Mouse (Mus musculus): ENCODE measurements at regions not wholly inside any gene's neighbourhood (a gene's known extent, or its start where the extent isn't known, plus 50 kb on each side); places are given as distances from the start of the nearest gene placed in this dataset.

DNA sequence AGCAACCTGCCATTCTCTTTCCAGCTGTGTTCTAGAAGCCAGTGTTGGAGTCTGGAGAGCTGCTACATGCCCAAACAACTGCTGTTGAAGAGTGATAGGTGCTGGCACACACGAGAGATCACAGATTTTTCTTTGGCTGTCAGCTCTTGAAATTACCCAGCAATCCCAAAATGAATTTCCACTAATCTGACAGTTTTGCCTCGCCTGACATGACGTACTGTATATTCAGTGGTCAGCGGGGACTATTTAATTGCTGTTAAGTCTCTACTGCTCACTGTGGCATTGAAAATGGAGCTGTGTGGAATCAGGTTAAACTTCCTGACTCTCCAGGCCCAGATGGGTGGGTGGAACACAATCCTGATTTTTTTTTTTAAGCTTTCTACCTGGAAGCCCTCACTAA, 222.5 kb downstream of the Gm11011 start:
- intact Hi-C loops (cut with DNase I) = no loop called here
- DNase-seq (ENCODE audit: low spot score) = no peak

GRCm38 (mm10) chr2:169360272-169360671, 227.3 kb downstream of the Gm11011 start:
- no peak for DNase-seq (ENCODE audit: low spot score)
- intact Hi-C loops (cut with DNase I) = no loop called here

DNA sequence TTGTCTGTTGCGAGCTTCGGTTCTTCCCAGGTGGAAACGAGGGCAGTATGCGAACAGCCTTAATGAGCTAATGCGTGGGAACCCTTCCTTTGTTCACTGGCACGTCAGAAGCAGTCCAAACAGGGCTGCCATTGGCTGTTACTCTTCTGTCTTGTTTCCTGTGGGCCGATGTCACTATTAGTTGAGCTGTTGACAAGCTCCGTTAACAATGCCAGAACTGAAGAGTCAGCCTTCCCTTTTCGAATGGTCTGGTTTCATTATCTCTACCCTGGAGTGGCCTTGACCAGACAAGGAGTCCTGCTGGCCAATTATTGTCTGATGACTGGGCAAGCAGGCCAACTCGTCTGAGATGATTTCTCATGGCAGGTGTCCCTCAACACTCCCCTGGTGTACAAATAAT, 230.1 kb downstream of the Gm11011 start:
- intact Hi-C loops (cut with DNase I) = no loop called here
- no peak for DNase-seq (ENCODE audit: low spot score)

DNA sequence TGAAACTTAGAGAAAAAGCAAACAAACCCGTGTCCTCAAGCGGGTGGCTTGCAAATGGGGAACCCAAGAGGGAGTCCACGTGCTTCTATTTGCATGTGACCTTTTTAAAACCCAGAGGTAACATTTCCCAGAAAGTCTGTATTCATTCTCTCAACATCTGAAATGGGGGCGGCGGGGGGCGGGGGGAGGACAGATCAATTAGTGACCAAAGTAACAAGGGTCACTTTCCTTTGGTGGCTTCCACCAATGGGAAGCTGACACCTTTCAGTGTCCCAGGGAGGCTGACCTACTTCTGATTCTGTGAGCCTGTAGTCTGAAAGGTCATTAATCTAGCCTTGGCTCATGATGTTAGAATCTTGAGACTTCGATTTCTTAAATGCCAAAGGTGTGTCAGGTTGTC, 236.0 kb downstream of the Gm11011 start:
- intact Hi-C loops (cut with DNase I) = no loop called here
- DNase-seq (ENCODE audit: low spot score) = no peak

DNA sequence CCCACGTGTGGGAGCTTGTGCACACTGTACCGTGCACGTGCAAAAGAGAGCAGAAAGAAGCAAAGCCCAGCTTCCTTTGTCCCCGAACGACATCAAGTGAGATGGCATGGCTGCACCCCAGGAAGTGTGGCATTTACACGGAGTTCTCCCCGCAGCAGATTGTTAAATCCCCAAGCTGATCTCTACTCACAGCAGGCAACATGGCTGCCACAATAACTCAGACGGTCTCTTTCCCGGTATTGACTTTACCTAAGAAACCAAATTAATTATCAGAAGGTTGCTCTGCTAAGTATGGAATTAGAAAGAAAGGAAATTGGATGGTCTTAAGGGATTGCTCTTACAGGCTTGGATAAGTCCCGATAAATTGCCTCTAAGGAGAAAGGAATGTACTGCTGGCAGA, 241.4 kb downstream of the Gm11011 start:
- intact Hi-C loops (cut with DNase I) = no loop called here

DNA sequence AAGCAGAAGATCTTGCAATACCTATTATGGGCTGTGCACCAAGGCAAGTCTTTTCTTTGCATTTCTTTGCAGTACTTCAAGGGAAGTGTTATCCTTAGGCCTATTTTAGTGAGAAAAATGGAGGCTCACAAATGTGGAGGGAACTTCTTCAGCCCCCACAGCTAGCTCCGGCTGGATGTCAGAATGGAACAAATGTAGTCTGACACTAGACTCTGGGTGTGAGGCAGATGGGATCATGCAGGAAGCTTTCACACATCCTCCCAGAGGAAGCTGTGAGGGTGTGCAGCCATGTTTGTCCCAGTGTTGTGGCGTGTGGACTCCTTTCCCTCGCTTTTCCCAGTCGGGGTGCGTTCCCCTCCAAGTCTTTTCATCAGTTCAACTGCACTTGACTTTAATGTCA, 268.0 kb downstream of the Gm11011 start:
- no peak for DNase-seq (ENCODE audit: low spot score)
- intact Hi-C loops (cut with DNase I) = no loop called here

More for the DNA sequence above, 241.4 kb downstream of the Gm11011 start:
- no peak for DNase-seq (ENCODE audit: low spot score)

GRCm38 (mm10) chr2:169314396-169314930, 273.1 kb downstream of the Gm11011 start:
- intact Hi-C loops (cut with DNase I) = no loop called here
- no peak for DNase-seq (ENCODE audit: low spot score)

GRCm38 (mm10) chr2:169311821-169312220, 275.7 kb downstream of the Gm11011 start:
- intact Hi-C loops (cut with DNase I) = no loop called here
- DNase-seq (ENCODE audit: low spot score) = no peak

DNA sequence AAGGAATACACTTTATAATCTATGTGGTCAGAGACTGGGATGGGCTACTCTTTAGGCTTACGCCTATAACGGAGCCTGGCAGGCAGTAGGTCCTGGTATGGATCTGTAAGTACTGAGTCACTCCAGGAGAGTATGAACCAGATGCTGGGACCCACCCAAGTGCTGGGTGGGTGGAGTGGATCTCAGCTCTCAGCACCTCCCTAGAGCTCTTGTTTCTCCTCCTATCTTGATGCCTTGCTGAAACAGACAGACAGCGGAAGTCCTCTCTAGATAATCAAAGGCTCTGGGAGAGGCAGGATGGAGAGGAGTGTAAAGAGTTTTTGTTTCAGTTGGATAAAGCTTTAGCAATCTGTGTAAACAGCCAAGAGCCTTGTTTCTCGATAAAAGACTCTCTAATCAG, 276.2 kb downstream of the Gm11011 start:
- DNase-seq (ENCODE audit: low spot score) = no peak
- intact Hi-C loops (cut with DNase I) = no loop called here

DNA sequence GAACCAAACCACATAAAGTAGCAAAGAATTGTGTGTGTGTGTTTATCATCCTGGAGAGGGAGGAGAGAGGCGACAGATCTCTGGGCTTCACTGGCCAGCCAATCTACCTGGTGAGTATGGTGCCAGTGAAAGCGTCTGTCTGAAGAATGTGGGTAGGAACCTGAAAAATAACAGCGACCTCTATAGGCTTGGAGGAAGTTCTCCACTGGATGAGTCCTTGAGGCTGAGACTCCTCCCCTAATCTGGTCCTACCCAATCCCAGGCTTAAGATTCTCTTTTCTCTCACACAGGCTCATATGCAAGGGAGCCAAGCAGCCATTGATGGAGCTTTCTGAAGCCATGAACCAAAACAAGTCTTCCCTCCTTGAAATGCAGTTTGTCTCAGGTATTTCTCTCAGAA, 283.2 kb downstream of the Gm11011 start:
- intact Hi-C loops (cut with DNase I) = no loop called here
- no peak for DNase-seq (ENCODE audit: low spot score)

GRCm38 (mm10) chr2:169300966-169301365, 286.6 kb downstream of the Gm11011 start:
- intact Hi-C loops (cut with DNase I) = no loop called here
- DNase-seq (ENCODE audit: low spot score) = no peak

GRCm38 (mm10) chr2:169300411-169300810, 287.1 kb downstream of the Gm11011 start:
- intact Hi-C loops (cut with DNase I) = no loop called here
- DNase-seq (ENCODE audit: low spot score) = no peak

- intact Hi-C loops (cut with DNase I) = no loop called here
- peak; percentile 5 for DNase-seq (ENCODE audit: low spot score)
Observed at GRCm38 (mm10) chr2:169297841-169298627, 289.5 kb downstream of the Gm11011 start.

DNA sequence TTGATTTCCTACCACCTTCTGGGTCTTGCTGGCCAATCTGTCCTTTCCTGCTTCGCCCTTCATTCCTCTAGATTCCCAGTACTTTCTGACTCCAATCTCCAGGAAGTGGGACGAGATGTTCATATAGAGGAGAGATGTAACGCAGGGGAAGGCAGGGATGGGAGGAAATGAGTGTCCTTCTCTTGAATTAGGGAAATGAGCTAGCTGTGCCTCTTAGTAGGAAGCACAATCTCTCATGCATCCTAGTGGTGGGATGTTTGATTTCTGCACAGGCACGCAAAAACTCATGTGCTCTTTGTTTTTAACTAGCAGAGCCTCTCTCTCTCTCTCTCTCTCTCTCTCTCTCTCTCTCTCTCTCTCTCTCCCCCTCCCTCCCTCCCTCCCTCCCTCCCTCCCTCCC, 290.3 kb downstream of the Gm11011 start:
- no peak for DNase-seq (ENCODE audit: low spot score)
- intact Hi-C loops (cut with DNase I) = no loop called here

DNA sequence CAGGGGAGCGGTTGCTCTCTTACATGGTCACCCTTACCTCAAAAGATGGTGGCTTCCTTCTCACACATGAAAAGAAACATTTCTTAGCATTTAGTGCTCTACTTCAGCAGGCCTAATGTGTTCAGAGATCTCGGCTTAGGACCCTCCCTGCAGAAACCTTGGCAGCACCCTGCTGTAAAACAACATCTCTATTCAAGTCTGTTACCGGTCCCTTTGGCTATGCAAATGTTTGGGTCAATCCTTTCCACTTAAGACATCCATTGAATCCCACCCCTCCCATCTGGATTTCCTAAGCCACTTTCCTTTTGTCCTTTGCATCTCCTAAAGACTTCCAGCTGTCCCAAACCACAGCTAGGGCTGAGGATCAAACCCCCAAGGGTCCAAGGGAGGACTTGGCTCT, 294.2 kb downstream of the Gm11011 start:
- no peak for DNase-seq (ENCODE audit: low spot score)
- intact Hi-C loops (cut with DNase I) = no loop called here

DNA sequence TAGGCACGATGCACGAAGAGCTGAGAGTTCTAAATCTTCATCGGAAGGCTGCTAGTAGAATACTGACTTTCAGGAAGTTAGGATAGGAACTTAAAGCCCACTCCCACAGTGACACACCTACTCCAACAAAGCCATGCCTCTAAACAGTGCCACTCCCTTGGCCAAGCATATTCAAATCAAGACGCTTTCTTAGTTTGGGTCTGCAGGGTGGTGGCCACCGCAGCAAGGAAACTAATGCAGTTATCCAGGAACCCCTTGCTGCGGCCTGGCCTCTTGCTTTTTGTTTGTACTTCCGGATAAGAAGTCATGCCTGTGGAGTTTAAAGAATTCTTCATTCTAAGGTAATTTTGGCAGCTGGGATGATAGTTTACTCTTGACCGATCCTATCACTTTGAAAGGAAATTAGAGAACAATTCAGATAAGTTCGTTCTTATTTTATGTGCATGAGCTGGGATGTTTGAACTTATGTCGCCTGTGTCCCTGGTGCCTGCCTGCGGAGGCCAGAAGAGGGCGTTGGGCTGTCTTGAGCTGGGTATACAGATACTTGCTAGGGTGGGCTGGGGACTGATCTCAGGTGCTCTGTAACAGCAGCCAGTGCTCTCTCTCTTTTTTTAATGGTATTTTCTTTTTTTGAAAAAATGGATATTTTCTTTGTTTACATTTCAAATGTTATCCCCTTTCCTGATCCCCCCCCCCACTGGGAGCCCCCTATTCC, 298.5 kb downstream of the Gm11011 start:
- no peak for DNase-seq (ENCODE audit: low spot score)
- intact Hi-C loops (cut with DNase I) = no loop called here

DNA sequence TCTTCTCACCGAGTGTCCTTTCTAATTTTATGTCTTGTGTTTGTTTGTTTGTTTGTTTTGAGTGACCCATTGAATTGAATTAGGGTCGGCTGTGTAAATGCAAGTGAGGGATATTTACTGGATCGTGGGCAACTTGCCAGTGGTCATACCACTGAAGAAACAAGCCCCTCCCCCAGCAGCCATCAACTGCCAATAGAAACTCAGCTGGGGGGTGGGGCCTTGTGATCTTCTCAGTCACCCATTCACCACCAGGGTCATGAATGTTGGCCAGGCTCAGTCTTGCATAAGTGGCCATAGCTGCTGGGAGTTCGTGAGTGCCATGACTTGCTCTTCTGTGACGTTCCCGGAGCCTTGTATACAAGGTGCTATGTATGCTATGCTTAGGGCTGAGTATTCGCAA, 300.8 kb downstream of the Gm11011 start:
- no peak for DNase-seq (ENCODE audit: low spot score)
- intact Hi-C loops (cut with DNase I) = no loop called here

DNA sequence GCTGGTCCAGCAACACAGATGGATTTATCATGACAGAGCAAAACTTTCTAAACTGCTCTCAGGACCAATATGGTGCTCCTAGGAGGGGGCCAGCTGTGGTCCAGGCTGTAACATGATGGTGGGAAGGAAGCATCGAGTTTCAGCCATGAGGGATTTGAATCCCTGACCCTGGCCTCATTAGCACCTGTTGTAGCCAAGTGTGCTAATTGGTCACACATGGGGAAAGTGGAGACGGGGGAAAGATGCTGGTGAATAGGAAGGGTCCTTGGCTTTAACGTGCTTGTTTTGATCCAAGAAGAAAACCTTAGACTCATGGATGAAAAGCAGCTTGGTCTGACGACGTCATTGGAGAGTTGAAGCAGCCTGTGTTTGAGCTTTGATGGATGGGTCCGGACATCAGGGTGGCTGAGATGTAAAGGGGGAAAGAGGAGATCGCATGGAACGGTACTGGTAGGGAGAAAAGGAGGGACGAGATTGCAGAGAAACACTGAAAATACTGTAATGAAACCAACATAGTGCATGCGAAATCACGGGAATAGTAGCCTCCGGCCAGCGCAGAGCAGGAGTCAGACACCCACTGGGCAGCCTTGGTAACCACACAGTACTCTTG, 304.9 kb downstream of the Gm11011 start:
- no peak for DNase-seq (ENCODE audit: low spot score)
- intact Hi-C loops (cut with DNase I) = no loop called here

DNA sequence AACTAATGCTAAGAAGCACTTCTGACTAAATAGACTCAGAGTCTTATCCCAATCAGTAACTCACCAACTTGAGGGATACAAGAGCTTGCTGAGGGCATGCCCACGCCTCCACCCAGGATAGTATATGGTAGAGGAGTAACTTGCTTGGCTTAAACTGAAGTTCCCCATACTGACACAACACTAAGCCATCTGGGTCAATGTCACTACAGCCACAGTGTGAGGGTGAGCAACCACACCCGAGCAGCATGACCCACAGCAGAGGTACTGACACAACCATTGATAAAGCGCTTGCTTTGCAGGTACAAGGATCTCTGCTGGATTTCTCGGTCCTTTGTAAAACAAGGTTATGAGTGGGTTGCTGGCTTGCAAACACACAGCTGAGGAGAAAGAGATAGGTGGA, 312.2 kb downstream of the Gm11011 start:
- intact Hi-C loops (cut with DNase I) = no loop called here
- no peak for DNase-seq (ENCODE audit: low spot score)

GRCm38 (mm10) chr2:169274101-169274500, 313.4 kb downstream of the Gm11011 start:
- intact Hi-C loops (cut with DNase I) = no loop called here
- no peak for DNase-seq (ENCODE audit: low spot score)

DNA sequence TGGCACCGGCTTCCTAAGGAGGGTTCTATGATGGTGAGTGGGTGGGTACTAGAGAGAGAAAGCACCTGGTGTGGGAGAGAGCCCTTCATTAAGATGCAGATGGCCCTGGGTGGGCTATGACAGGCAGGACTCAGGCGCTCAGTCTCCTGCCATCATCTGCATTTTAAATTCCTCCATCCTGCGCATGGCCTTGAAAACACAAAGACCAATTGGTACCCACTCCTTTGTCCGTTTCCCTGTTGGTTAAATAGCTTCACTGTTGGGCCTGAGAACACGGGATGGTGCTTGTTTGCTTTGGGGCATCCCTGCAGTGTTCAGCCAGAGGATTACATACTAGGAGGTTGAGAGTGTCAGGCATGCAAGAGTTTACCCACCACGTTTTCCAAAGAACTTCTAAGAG, 314.9 kb downstream of the Gm11011 start:
- DNase-seq (ENCODE audit: low spot score) = no peak
- intact Hi-C loops (cut with DNase I) = no loop called here

Measured in heart, postnatal 25 days (tissue).